Mouse (Mus musculus): ENCODE data around the gene 1110025L11Rik. TPM values are rescaled to one million over a fixed set of nuclear protein-coding genes. Genes with fewer than 3 reads are reported as not detected.
"Not testable (repeated sequence)": the region's sequence is repeated elsewhere in the genome, so short reads cannot be mapped to it uniquely, and the experiment has no call there.

Gene 1110025L11Rik
- 0.51 and 3.3 TPM in 2 replicates for polyA plus RNA-seq (2015; fragmentation: Nextera tagmentation; extraction: Ambion mirVana)

DNA sequence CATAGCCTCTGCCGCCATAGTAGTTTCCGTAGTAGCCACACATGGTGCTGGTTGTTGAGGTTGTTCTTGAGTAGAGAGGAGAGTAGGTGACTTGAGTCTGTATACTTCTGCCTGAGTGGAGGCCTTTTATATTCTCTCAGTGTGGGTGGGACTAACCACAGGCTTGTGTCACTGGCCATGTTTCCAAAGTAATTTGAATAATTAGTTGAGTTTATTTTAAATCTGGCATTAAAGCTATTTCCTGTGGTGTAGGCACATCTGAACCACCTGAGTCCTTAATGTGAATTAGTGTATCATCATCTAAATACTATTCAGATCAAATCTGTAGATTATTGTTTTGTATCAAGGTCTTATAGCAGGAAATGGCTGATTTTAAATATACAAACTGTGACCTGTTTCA is at the start of gene 1110025L11Rik:
1110025L11Rik (minus strand) TSS at position 101 of the 400 bp plus-strand sequence.
- not testable (repeated sequence) for ATAC-seq (ENCODE audit: insufficient number of reproducible peaks, low FRiP score, low TSS enrichment, low read depth); H3K4me2 ChIP-seq (replicated peaks); H3K9ac ChIP-seq; H3K4me1 ChIP-seq; H3K27me3 ChIP-seq; H3K36me3 ChIP-seq; H3K27ac ChIP-seq (replicated peaks); H3K9me3 ChIP-seq (replicated peaks); H3K4me3 ChIP-seq (replicated peaks)
- WGBS = no CpG with 5 or more reads among the region's 2 CpGs

DNA sequence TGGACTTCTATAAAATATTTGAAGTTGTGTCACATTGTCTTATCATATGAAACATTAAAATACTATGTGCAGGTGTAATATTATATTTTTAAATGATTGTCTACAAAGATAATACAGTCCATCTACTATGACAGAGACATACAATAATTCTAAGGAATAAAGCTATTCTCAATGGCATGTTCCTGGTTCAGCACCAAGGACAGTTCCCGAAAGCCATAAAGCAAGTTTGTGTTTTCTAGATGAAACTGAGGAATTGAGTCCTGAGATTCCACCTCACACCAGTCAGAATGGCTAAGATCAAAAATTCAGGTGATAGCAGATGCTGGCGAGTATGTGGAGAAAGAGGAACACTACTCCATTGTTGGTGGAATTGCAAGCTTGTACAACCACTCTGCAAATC is 7.2 kb upstream of the 1110025L11Rik start:
- H3K9me3 ChIP-seq (replicated peaks); H3K4me2 ChIP-seq (replicated peaks); H3K4me1 ChIP-seq; H3K27ac ChIP-seq (replicated peaks); H3K27me3 ChIP-seq; H3K4me3 ChIP-seq (replicated peaks); H3K9ac ChIP-seq; ATAC-seq (ENCODE audit: insufficient number of reproducible peaks, low FRiP score, low TSS enrichment, low read depth); H3K36me3 ChIP-seq: not testable (repeated sequence)
- 59% methylated on average over 2 of the region's 2 CpGs for WGBS

DNA sequence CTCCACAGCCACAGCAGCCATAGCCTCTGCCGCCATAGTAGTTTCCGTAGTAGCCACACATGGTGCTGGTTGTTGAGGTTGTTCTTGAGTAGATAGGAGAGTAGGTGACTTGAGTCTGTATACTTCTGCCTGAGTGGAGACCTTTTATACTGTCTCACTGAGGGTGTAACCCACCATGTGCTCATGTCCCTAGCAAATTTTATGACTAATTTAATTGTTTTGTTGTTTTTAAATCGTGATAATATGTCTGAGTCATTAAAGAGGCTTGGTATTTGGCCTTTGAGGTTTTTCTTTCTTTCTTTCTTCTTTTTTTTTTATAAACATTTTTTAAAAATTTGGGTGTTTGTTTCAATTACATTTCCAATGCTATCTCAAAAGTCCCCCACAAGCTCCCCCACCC is 16.0 kb downstream of the 1110025L11Rik start, which contains the start of gene Krtap6-5:
Krtap6-5 (minus strand) TSS at position 101 of the 400 bp plus-strand sequence.
- no peak for ATAC-seq (ENCODE audit: insufficient number of reproducible peaks, low FRiP score, low TSS enrichment, low read depth)
- no peak within 1 kb of the TSS for H3K4me2 ChIP-seq (replicated peaks)
- WGBS = 82% methylated on average over 3 of the region's 3 CpGs
- no peaks in the 10 kb centered on the region for H3K36me3 ChIP-seq
- no peak within 1 kb of the TSS for H3K27ac ChIP-seq (replicated peaks)
- no peaks in the 10 kb centered on the region for H3K27me3 ChIP-seq
- no peak within 1 kb of the TSS for H3K4me3 ChIP-seq (replicated peaks)
- H3K9me3 ChIP-seq (replicated peaks) = no peaks in the 10 kb centered on the region
- H3K4me1 ChIP-seq = no peaks in the 10 kb centered on the region
- H3K9ac ChIP-seq = no peak within 1 kb of the TSS

DNA sequence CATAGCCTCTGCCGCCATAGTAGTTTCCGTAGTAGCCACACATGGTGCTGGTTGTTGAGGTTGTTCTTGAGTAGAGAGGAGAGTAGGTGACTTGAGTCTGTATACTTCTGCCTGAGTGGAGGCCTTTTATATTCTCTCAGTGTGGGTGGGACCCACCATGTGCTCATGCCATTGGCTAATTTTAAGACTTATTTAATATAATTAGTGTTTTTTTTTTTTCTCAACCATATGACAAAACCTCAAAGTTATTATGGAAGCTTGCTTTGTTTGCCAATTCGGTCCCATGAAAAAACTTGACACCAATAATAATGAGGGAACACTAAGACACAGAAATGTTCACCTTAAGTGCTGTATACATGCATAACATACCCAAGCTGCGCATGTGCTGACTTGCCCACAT is 22.4 kb downstream of the 1110025L11Rik start, which contains the start of gene Gm10228:
Gm10228 (minus strand) TSS at position 101 of the 400 bp plus-strand sequence.
- WGBS = 79% methylated on average over 2 of the region's 4 CpGs
- H3K9ac ChIP-seq; H3K4me2 ChIP-seq (replicated peaks); H3K27me3 ChIP-seq; H3K9me3 ChIP-seq (replicated peaks); H3K36me3 ChIP-seq; H3K4me1 ChIP-seq; H3K4me3 ChIP-seq (replicated peaks); H3K27ac ChIP-seq (replicated peaks); ATAC-seq (ENCODE audit: insufficient number of reproducible peaks, low FRiP score, low TSS enrichment, low read depth): not testable (repeated sequence)

DNA sequence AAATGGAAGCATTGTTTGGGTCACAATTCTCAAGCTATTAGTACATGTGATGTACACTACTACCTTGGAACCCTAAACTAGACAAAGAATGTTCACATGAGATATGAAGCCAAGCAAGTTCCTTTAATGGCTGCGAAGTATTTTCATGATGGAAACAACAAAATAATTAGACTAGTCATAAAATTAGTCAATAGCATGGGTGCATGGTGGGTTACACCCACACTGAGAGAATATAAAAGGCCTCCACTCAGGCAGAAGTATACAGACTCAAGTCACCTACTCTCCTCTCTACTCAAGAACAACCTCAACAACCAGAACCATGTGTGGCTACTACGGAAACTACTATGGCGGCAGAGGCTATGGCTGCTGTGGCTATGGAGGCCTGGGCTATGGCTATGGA is 32.4 kb downstream of the 1110025L11Rik start, which contains the start of gene Krtap6-1:
Krtap6-1 (plus strand) TSS at position 301 of the 400 bp plus-strand sequence.
- not testable (repeated sequence) for H3K4me2 ChIP-seq (replicated peaks); H3K9ac ChIP-seq; H3K36me3 ChIP-seq; H3K9me3 ChIP-seq (replicated peaks); ATAC-seq (ENCODE audit: insufficient number of reproducible peaks, low FRiP score, low TSS enrichment, low read depth); H3K27me3 ChIP-seq; H3K4me1 ChIP-seq; H3K4me3 ChIP-seq (replicated peaks); H3K27ac ChIP-seq (replicated peaks)
- 96% methylated on average over 3 of the region's 3 CpGs for WGBS

DNA sequence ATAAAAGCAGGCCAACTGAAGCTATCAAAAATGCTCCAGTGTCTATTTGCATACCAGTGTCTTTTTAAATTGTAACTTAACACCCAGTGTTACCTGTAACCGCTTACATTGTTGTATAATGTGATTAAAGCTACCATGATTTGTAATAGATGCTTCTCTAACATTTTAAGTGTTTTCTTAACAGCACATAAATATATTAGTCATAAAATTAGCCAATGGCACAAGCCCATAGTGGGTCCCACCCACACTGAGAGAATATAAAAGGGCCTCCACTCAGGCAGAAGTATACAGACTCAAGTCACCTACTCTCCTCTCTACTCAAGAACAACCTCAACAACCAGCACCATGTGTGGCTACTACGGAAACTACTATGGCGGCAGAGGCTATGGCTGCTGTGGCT is 48.8 kb downstream of the 1110025L11Rik start, which contains the start of gene Gm10229:
Gm10229 (plus strand) TSS at position 301 of the 400 bp plus-strand sequence.
- not testable (repeated sequence) for ATAC-seq (ENCODE audit: insufficient number of reproducible peaks, low FRiP score, low TSS enrichment, low read depth); H3K9me3 ChIP-seq (replicated peaks); H3K27me3 ChIP-seq; H3K4me2 ChIP-seq (replicated peaks); H3K9ac ChIP-seq; H3K27ac ChIP-seq (replicated peaks); H3K4me1 ChIP-seq; H3K36me3 ChIP-seq; H3K4me3 ChIP-seq (replicated peaks)
- 85% methylated on average over 2 of the region's 3 CpGs for WGBS

DNA sequence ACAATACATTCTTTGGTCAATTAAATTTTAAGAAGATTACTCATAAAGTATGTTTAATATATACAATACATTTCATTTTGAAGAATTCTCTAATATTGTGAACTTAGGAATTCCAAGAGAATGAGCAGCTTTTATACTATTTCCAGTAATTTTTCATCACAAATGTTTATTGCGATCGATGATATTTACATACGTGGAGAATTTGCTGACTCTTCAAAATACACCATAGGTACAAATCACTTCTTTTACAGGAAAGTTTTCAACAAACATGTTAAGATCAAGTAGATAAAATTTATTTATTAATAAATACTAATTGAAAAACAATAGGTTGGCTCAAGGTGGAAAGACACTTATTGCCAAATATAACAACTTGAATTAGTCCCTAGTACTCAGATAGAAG is 49.8 kb downstream of the 1110025L11Rik start:
- no peak overlapping the region for H3K27ac ChIP-seq (replicated peaks)
- no peak overlapping the region for H3K4me2 ChIP-seq (replicated peaks)
- no peaks in the 10 kb centered on the region for H3K27me3 ChIP-seq
- ATAC-seq (ENCODE audit: insufficient number of reproducible peaks, low FRiP score, low TSS enrichment, low read depth) = no peak
- no peak overlapping the region for H3K4me3 ChIP-seq (replicated peaks)
- H3K4me1 ChIP-seq = no peaks in the 10 kb centered on the region
- 95% methylated on average over 3 of the region's 3 CpGs for WGBS
- H3K9me3 ChIP-seq (replicated peaks) = no peaks in the 10 kb centered on the region
- no peaks in the 10 kb centered on the region for H3K36me3 ChIP-seq
- no peak overlapping the region for H3K9ac ChIP-seq

Other genes starting within 250 kb of the 1110025L11Rik start
- 0.26 TPM in 1 of 2 replicates, not detected in the other for gene Krtap15, start 243.8 kb downstream of the 1110025L11Rik start, polyA plus RNA-seq (2015; fragmentation: Nextera tagmentation; extraction: Ambion mirVana)
- gene Krtap14, start 237.9 kb downstream of the 1110025L11Rik start, polyA plus RNA-seq (2015; fragmentation: Nextera tagmentation; extraction: Ambion mirVana) = 0.41 TPM in 1 of 2 replicates, not detected in the other
- gene Krtap19-1, start 194.6 kb downstream of the 1110025L11Rik start, polyA plus RNA-seq (2015; fragmentation: Nextera tagmentation; extraction: Ambion mirVana) = not detected in 2 replicates
- gene Krtap19-2, start 189.7 kb downstream of the 1110025L11Rik start, polyA plus RNA-seq (2015; fragmentation: Nextera tagmentation; extraction: Ambion mirVana) = not detected in 2 replicates
- not detected in 2 replicates for gene Krtap19-3, start 186.0 kb downstream of the 1110025L11Rik start, polyA plus RNA-seq (2015; fragmentation: Nextera tagmentation; extraction: Ambion mirVana)
- gene Krtap19-4, start 178.9 kb downstream of the 1110025L11Rik start, polyA plus RNA-seq (2015; fragmentation: Nextera tagmentation; extraction: Ambion mirVana) = not detected in 2 replicates
- not detected in 2 replicates for gene Krtap19-5, start 167.5 kb downstream of the 1110025L11Rik start, polyA plus RNA-seq (2015; fragmentation: Nextera tagmentation; extraction: Ambion mirVana)
- gene Krtap19-9b, start 131.7 kb downstream of the 1110025L11Rik start, polyA plus RNA-seq (2015; fragmentation: Nextera tagmentation; extraction: Ambion mirVana) = 0.70 TPM in 1 of 2 replicates, not detected in the other
- gene Krtap16-3, start 101.1 kb downstream of the 1110025L11Rik start, polyA plus RNA-seq (2015; fragmentation: Nextera tagmentation; extraction: Ambion mirVana) = 0.29 and 0.30 TPM in 2 replicates
- 12.1 and 30.8 TPM in 2 replicates for gene Krtap22-2, start 53.2 kb downstream of the 1110025L11Rik start, polyA plus RNA-seq (2015; fragmentation: Nextera tagmentation; extraction: Ambion mirVana)
- gene Gm10229, start 48.7 kb downstream of the 1110025L11Rik start, polyA plus RNA-seq (2015; fragmentation: Nextera tagmentation; extraction: Ambion mirVana) = 12.6 and 33.0 TPM in 2 replicates
- 1.7 and 5.2 TPM in 2 replicates for gene Krtap6-1, start 32.3 kb downstream of the 1110025L11Rik start, polyA plus RNA-seq (2015; fragmentation: Nextera tagmentation; extraction: Ambion mirVana)
- 3.1 and 7.4 TPM in 2 replicates for gene Gm10228, start 22.5 kb downstream of the 1110025L11Rik start, polyA plus RNA-seq (2015; fragmentation: Nextera tagmentation; extraction: Ambion mirVana)
- 2.6 and 6.2 TPM in 2 replicates for gene Krtap6-5, start 16.1 kb downstream of the 1110025L11Rik start, polyA plus RNA-seq (2015; fragmentation: Nextera tagmentation; extraction: Ambion mirVana)
- 1.3 and 3.1 TPM in 2 replicates for gene Krtap6-3, start 20.0 kb upstream of the 1110025L11Rik start, polyA plus RNA-seq (2015; fragmentation: Nextera tagmentation; extraction: Ambion mirVana)
- gene Gm6358, start 76.8 kb upstream of the 1110025L11Rik start, polyA plus RNA-seq (2015; fragmentation: Nextera tagmentation; extraction: Ambion mirVana) = 1.5 TPM in 1 of 2 replicates, not detected in the other
- gene Gm10061, start 87.1 kb upstream of the 1110025L11Rik start, polyA plus RNA-seq (2015; fragmentation: Nextera tagmentation; extraction: Ambion mirVana) = 1.8 TPM in 1 of 2 replicates, not detected in the other
- gene Gm9789, start 94.0 kb upstream of the 1110025L11Rik start, polyA plus RNA-seq (2015; fragmentation: Nextera tagmentation; extraction: Ambion mirVana) = not detected in 2 replicates
- gene Gm7735, start 105.5 kb upstream of the 1110025L11Rik start, polyA plus RNA-seq (2015; fragmentation: Nextera tagmentation; extraction: Ambion mirVana) = not detected in 2 replicates
- gene 1110057P08Rik, start 110.7 kb upstream of the 1110025L11Rik start, polyA plus RNA-seq (2015; fragmentation: Nextera tagmentation; extraction: Ambion mirVana) = not detected in 2 replicates
- gene Krtap20-2, start 141.9 kb upstream of the 1110025L11Rik start, polyA plus RNA-seq (2015; fragmentation: Nextera tagmentation; extraction: Ambion mirVana) = 0.46 and 0.57 TPM in 2 replicates